Mouse (Mus musculus): ENCODE results near the gene Utp20.
"Not testable (repeated sequence)": the region's sequence is repeated elsewhere in the genome, so short reads cannot be mapped to it uniquely, and the experiment has no call there.

Gene Utp20

GRCm38 (mm10) chr10:88783941-88784340 lies 42.7 kb downstream of the Utp20 start:
- DNase-seq (ENCODE audit: low spot score in 2 of 2) = no peak

- not testable (repeated sequence) for DNase-seq (ENCODE audit: low spot score in 2 of 2)
Measured at GRCm38 (mm10) chr10:88783135-88783534, 43.5 kb downstream of the Utp20 start.

- no peak for DNase-seq (ENCODE audit: low spot score in 2 of 2)
Measured at GRCm38 (mm10) chr10:88780716-88781115, 45.9 kb downstream of the Utp20 start.

GRCm38 (mm10) chr10:88776206-88776605 lies 50.4 kb downstream of the Utp20 start:
- DNase-seq (ENCODE audit: low spot score in 2 of 2) = no peak

GRCm38 (mm10) chr10:88772965-88773364 lies 53.6 kb downstream of the Utp20 start:
- not testable (repeated sequence) for DNase-seq (ENCODE audit: low spot score in 2 of 2)

- no peak for DNase-seq (ENCODE audit: low spot score in 2 of 2)
Measured at GRCm38 (mm10) chr10:88769676-88770075, 56.9 kb downstream of the Utp20 start.

- no peak for DNase-seq (ENCODE audit: low spot score in 2 of 2)
Measured at GRCm38 (mm10) chr10:88768961-88769360, 57.6 kb downstream of the Utp20 start.

GRCm38 (mm10) chr10:88765431-88766142 lies 61.0 kb downstream of the Utp20 start:
- no peak for DNase-seq (ENCODE audit: low spot score in 2 of 2)

GRCm38 (mm10) chr10:88761524-88762212 lies 64.9 kb downstream of the Utp20 start:
- no peak for DNase-seq (ENCODE audit: low spot score in 2 of 2)

GRCm38 (mm10) chr10:88741426-88741825 lies 85.2 kb downstream of the Utp20 start:
- no peak for DNase-seq (ENCODE audit: low spot score in 2 of 2)

- DNase-seq (ENCODE audit: low spot score in 2 of 2) = no peak
Measured at GRCm38 (mm10) chr10:88740781-88741180, 85.8 kb downstream of the Utp20 start.

GRCm38 (mm10) chr10:88739818-88740217 lies 86.8 kb downstream of the Utp20 start:
- no peak for DNase-seq (ENCODE audit: low spot score in 2 of 2)

GRCm38 (mm10) chr10:88739074-88739473 lies 87.5 kb downstream of the Utp20 start:
- DNase-seq (ENCODE audit: low spot score in 2 of 2) = not testable (repeated sequence)

GRCm38 (mm10) chr10:88732309-88732622 lies 94.3 kb downstream of the Utp20 start:
- DNase-seq (ENCODE audit: low spot score in 2 of 2) = no peak

GRCm38 (mm10) chr10:88731496-88732308 lies 94.9 kb downstream of the Utp20 start:
- peak in 1 of 2 experiments; percentile 10 for DNase-seq (ENCODE audit: low spot score in 2 of 2)

- DNase-seq (ENCODE audit: low spot score in 2 of 2) = peak; percentile 82 to 85
Measured at GRCm38 (mm10) chr10:88730571-88731495, 95.8 kb downstream of the Utp20 start, which contains the start of gene Arl1. TSS of gene Arl1 (plus strand) at chr10:88730858.

GRCm38 (mm10) chr10:88728166-88728565 lies 98.4 kb downstream of the Utp20 start:
- DNase-seq (ENCODE audit: low spot score in 2 of 2) = no peak

GRCm38 (mm10) chr10:88727128-88727527 lies 99.5 kb downstream of the Utp20 start:
- peak in 1 of 2 experiments; percentile 22 for DNase-seq (ENCODE audit: low spot score in 2 of 2)

- DNase-seq (ENCODE audit: low spot score in 2 of 2) = no peak
Measured at GRCm38 (mm10) chr10:88725343-88725742, 101.3 kb downstream of the Utp20 start.

GRCm38 (mm10) chr10:88719618-88720017 lies 107.0 kb downstream of the Utp20 start:
- no peak for DNase-seq (ENCODE audit: low spot score in 2 of 2)

GRCm38 (mm10) chr10:88717756-88718025 lies 108.9 kb downstream of the Utp20 start:
- DNase-seq (ENCODE audit: low spot score in 2 of 2) = no peak

All from spleen, postnatal 14 days (tissue).